Mouse (Mus musculus) bone marrow, adult 2 months (tissue): ENCODE results near the gene Rps6ka1.

Experiments used
- CTCF ChIP-seq: fragments of 200-500 bp; IDR thresholded peaks from 2 replicates; pipeline ENCODE4 v1.5.1; 2011; ENCODE audit warnings: low read length, control low read depth; ENCODE audit not compliant: control insufficient read depth, insufficient read depth
- POLR2A ChIP-seq: fragments of 200-500 bp; IDR thresholded peaks from 2 replicates; pipeline ENCODE4 v1.6.1; 2011; ENCODE audit warnings: low read depth, mild to moderate bottlenecking, control low read depth, low read length, borderline replicate concordance; ENCODE audit not compliant: control insufficient read depth

DNA sequence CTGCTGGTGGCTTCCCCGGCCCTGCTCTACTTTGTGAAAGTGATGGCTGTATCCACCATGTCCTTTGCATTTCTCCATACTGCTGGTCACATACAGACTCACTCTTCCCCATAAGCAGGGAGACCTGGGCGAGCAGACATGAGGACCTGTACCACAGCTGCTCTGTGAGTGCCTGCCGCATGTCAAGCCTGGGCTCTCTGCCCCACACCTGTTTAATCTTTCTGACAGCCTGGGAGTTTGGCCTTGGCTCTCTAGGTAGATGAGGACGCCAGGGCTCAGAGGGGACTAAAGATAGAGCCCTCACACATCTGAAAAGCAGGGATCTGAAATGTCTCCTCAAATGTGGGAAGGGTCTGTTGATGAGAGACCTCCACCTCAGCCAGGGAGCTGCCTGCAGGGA is 6.2 kb downstream of the Rps6ka1 start:
- TF ChIP-seq CTCF (no peak), POLR2A (no peak)
